Mouse (Mus musculus): Measurements from ENCODE around the gene Eml2. TPM values are rescaled to one million over a fixed set of nuclear protein-coding genes. Genes with fewer than 3 reads are reported as not detected.

Gene Eml2
- polyA plus RNA-seq, 1 experiment: 0.25 TPM

- peaks cover 23% of the 10 kb centered on the region for H3K4me1 ChIP-seq (ENCODE audit: control insufficient read depth)
- no peak for TF ChIP-seq TAL1 (IDR thresholded peaks at IDR 0.05; ENCODE audit: low read length)
- no peak for TF ChIP-seq GATA1 (IDR thresholded peaks at IDR 0.05; ENCODE audit: low read length)
- H3K4me3 ChIP-seq (replicated peaks): no peak overlapping the region
- peaks cover 76% of the 10 kb centered on the region for H3K27me3 ChIP-seq (ENCODE audit: control insufficient read depth)
- no peaks in the 10 kb centered on the region for H3K36me3 ChIP-seq (ENCODE audit: control insufficient read depth)
- peaks cover 9% of the 10 kb centered on the region for H3K9me3 ChIP-seq (ENCODE audit: control insufficient read depth, low read length)
These were observed 6.7 kb upstream of the Eml2 start for GRCm38 (mm10) chr7:19169506-19169905.

- no peak for TF ChIP-seq GATA1 (IDR thresholded peaks at IDR 0.05; ENCODE audit: low read length)
- TF ChIP-seq TAL1 (IDR thresholded peaks at IDR 0.05; ENCODE audit: low read length): no peak
- no peak overlapping the region for H3K4me3 ChIP-seq (replicated peaks)
- H3K36me3 ChIP-seq (ENCODE audit: control insufficient read depth): no peaks in the 10 kb centered on the region
- H3K4me1 ChIP-seq (ENCODE audit: control insufficient read depth): peaks cover 16% of the 10 kb centered on the region
- peaks cover 76% of the 10 kb centered on the region for H3K27me3 ChIP-seq (ENCODE audit: control insufficient read depth)
- H3K9me3 ChIP-seq (ENCODE audit: control insufficient read depth, low read length): peaks cover 9% of the 10 kb centered on the region
These were observed 6.1 kb upstream of the Eml2 start for GRCm38 (mm10) chr7:19170142-19170541.

DNA sequence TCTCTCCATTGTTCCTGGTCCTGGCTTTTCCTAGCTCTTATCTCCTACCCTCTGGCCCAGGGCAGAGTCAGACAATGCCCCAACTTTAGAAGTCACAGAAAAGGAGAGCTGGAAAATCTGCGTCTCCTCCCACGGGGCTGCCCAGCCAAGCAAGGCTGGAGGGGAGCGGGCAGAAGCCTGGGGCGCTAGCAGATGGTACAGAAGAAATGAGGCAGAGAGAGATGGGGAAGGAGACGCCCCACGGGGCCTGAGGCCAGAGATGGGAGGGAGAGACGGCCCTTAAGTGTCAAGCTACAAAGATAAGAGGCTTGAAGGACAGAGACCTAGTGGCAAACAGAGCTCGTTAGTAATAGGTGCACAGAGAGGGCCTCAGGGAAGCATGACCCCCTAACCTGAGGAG lies 4.4 kb upstream of the Eml2 start:
- Histone ChIP-seq H3K4me1 (ENCODE audit: control insufficient read depth) (peaks cover 10% of the 10 kb centered on the region), H3K9me3 (ENCODE audit: control insufficient read depth, low read length) (peaks cover 12% of the 10 kb centered on the region), H3K36me3 (ENCODE audit: control insufficient read depth) (no peaks in the 10 kb centered on the region), H3K4me3 (replicated peaks) (no peak overlapping the region), H3K27me3 (ENCODE audit: control insufficient read depth) (peaks cover 82% of the 10 kb centered on the region)
- no peak for TF ChIP-seq TAL1 (IDR thresholded peaks at IDR 0.05; ENCODE audit: low read length)
- TF ChIP-seq GATA1 (IDR thresholded peaks at IDR 0.05; ENCODE audit: low read length): no peak

- Histone ChIP-seq H3K27me3 (ENCODE audit: control insufficient read depth) (peaks cover 85% of the 10 kb centered on the region), H3K4me1 (ENCODE audit: control insufficient read depth) (peaks cover 12% of the 10 kb centered on the region), H3K4me3 (replicated peaks) (no peak overlapping the region), H3K9me3 (ENCODE audit: control insufficient read depth, low read length) (peaks cover 4% of the 10 kb centered on the region), H3K36me3 (ENCODE audit: control insufficient read depth) (no peaks in the 10 kb centered on the region)
- no peak for TF ChIP-seq GATA1 (IDR thresholded peaks at IDR 0.05; ENCODE audit: low read length)
- TF ChIP-seq TAL1 (IDR thresholded peaks at IDR 0.05; ENCODE audit: low read length): no peak
These were observed 3.3 kb upstream of the Eml2 start for GRCm38 (mm10) chr7:19172874-19173273.

GRCm38 (mm10) chr7:19176516-19176947 lies 311 bp downstream of the Eml2 start:
- Histone ChIP-seq H3K27me3 (ENCODE audit: control insufficient read depth) (peaks cover 97% of the 10 kb centered on the region), H3K4me3 (replicated peaks) (no peak overlapping the region), H3K9me3 (ENCODE audit: control insufficient read depth, low read length) (peaks cover 9% of the 10 kb centered on the region), H3K36me3 (ENCODE audit: control insufficient read depth) (no peaks in the 10 kb centered on the region), H3K4me1 (ENCODE audit: control insufficient read depth) (peaks cover 47% of the 10 kb centered on the region)
- no peak for TF ChIP-seq GATA1 (IDR thresholded peaks at IDR 0.05; ENCODE audit: low read length)
- no peak for TF ChIP-seq TAL1 (IDR thresholded peaks at IDR 0.05; ENCODE audit: low read length)

DNA sequence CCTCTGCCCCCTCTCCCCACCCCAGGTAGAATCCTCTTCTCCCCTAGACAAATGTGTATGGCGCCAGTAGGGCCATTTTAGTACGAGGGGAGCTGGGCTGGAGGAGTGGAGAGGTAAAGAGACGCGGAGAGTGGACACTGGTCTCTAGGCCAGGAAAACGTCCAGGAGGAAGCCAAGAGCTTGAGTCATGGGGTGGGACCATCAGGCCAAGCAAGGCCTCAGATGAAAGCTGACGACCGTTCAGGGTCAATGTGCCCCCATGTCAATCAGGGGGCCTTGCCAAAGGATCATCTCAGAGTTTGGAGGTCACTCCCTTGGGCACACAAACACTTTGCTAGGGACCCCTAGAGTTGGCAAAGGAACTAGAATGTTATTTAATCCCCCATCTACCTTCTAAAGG lies 995 bp downstream of the Eml2 start:
- peaks cover 92% of the 10 kb centered on the region for H3K27me3 ChIP-seq (ENCODE audit: control insufficient read depth)
- H3K4me3 ChIP-seq (replicated peaks): no peak overlapping the region
- H3K9me3 ChIP-seq (ENCODE audit: control insufficient read depth, low read length): peaks cover 9% of the 10 kb centered on the region
- H3K4me1 ChIP-seq (ENCODE audit: control insufficient read depth): peaks cover 48% of the 10 kb centered on the region
- H3K36me3 ChIP-seq (ENCODE audit: control insufficient read depth): no peaks in the 10 kb centered on the region
- no peak for TF ChIP-seq GATA1 (IDR thresholded peaks at IDR 0.05; ENCODE audit: low read length)
- TF ChIP-seq TAL1 (IDR thresholded peaks at IDR 0.05; ENCODE audit: low read length): no peak

- Histone ChIP-seq H3K9me3 (ENCODE audit: control insufficient read depth, low read length) (peaks cover 9% of the 10 kb centered on the region), H3K27me3 (ENCODE audit: control insufficient read depth) (peaks cover 84% of the 10 kb centered on the region), H3K4me3 (replicated peaks) (no peak overlapping the region), H3K36me3 (ENCODE audit: control insufficient read depth) (no peaks in the 10 kb centered on the region), H3K4me1 (ENCODE audit: control insufficient read depth) (peaks cover 45% of the 10 kb centered on the region)
- TF ChIP-seq GATA1 (IDR thresholded peaks at IDR 0.05; ENCODE audit: low read length): no peak
- TF ChIP-seq TAL1 (IDR thresholded peaks at IDR 0.05; ENCODE audit: low read length): no peak
These were observed 1.8 kb downstream of the Eml2 start for GRCm38 (mm10) chr7:19178035-19178434.

DNA sequence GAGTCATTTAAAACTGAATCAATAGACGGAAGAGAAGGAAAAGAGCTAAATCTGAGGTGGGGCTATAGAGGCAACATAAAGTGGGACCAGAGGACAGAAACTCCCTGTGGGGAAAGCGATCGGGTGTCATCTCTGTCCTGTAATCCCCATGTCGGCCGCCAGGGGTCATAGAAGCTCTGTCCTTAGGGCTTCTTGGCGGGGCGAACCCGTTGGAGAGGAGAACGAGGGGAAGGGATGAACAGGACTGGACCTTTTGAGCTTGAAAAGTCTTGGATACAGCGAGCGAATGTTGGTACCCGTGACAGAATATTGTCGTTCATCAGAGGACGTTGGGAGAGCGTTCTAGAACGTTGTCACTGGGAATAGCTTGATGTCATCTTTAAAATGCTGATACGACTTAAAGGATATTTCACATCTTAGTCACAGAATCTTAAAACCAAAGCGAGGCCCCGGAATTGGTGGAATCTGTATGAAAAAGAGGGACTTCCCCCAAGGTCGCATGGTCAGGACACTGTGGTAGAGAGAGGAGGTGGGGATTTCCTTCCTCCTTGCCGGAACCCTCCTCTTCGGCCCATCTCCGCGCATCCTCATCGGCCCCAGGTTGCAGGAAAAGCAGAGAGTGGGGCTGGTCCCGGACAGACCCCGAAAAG lies 2.3 kb downstream of the Eml2 start:
- Histone ChIP-seq H3K4me1 (ENCODE audit: control insufficient read depth) (peaks cover 45% of the 10 kb centered on the region), H3K27me3 (ENCODE audit: control insufficient read depth) (peaks cover 79% of the 10 kb centered on the region), H3K4me3 (replicated peaks) (no peak overlapping the region), H3K36me3 (ENCODE audit: control insufficient read depth) (peaks cover 1% of the 10 kb centered on the region; the same call in 1 of the 2 replicates), H3K9me3 (ENCODE audit: control insufficient read depth, low read length) (peaks cover 9% of the 10 kb centered on the region)
- TF ChIP-seq TAL1 (IDR thresholded peaks at IDR 0.05; ENCODE audit: low read length) (no peak), GATA1 (IDR thresholded peaks at IDR 0.05; ENCODE audit: low read length) (no peak)

DNA sequence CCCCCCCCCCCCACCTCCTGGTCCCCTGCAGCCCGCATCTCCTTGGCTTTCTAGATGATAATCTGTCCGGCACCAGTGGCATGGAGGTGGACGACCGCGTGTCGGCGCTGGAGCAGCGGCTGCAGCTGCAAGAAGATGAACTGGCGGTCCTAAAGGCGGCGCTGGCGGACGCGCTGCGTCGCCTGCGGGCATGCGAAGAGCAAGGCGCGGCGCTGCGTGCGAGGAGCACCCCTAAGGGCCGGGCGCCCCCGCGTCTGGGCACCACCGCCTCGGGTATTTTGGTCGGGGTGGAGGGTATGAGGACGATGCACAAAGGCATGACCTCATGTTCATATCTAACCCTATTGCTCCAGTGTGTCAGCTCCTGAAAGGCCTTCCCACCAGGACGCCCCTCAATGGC lies 3.0 kb downstream of the Eml2 start:
- TF ChIP-seq TAL1 (IDR thresholded peaks at IDR 0.05; ENCODE audit: low read length): no peak
- no peak for TF ChIP-seq GATA1 (IDR thresholded peaks at IDR 0.05; ENCODE audit: low read length)
- H3K9me3 ChIP-seq (ENCODE audit: control insufficient read depth, low read length): peaks cover 9% of the 10 kb centered on the region
- peaks cover 45% of the 10 kb centered on the region for H3K4me1 ChIP-seq (ENCODE audit: control insufficient read depth)
- peaks cover 73% of the 10 kb centered on the region for H3K27me3 ChIP-seq (ENCODE audit: control insufficient read depth)
- no peak overlapping the region for H3K4me3 ChIP-seq (replicated peaks)
- peaks cover 2% of the 10 kb centered on the region; the same call in 1 of the 2 replicates for H3K36me3 ChIP-seq (ENCODE audit: control insufficient read depth)
